Mouse (Mus musculus): ENCODE results near the gene Pipox.

DNA sequence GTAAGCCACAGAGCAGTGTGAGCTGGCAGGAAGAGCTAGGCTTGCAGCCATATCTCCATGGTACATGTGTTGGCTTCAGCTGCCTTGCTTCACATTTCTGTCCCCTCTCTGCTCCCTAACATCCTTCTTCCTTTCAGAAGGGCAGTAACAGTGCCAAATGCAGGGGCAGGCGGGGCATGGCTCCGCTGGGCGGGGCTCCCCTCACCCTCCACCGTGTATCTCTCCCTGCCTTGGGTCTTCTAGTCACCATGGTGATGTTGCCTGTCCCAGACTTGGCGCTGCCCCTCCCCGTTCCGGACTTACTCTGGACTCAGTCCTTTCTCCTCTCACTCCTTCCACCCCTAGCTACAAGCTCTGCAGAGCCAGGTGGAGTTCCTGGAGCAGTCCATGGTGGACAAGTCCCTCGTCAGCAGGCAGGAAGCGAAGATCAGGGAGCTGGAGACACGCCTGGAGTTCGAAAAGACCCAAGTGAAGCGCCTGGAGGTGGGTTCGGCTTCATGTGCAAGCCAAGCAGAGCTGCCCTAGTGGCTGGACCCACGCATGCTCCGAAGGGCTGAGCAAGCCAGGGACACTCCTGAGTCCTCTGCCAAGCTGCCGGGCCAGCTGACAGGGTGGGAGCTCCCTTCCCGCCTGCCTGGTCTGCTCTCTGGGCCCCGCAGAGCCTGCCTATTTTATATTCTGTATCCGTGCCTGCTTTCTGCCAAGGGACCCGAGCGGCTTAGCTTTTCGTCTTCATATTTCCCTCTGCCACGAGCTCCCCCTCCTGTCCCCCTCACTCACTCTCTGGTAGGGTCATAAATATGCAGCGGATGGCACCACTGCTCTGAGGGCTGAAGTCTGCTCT is 43.3 kb downstream of the Pipox start:
- TF ChIP-seq CTCF (IDR thresholded peaks at IDR 0.05; ENCODE audit: low read depth, low read length) = no peak
- no peak for TF ChIP-seq POLR2A (IDR thresholded peaks at IDR 0.05; ENCODE audit: extremely low read depth, insufficient read depth, low read length)

Measured in liver, adult 2 months (tissue).